Mouse (Mus musculus) bone marrow, adult 2 months (tissue): ENCODE measurements around the gene Napa.

ENCODE experiments used
- CTCF ChIP-seq: fragments of 200-500 bp; IDR thresholded peaks from 2 replicates; pipeline ENCODE4 v1.5.1; 2011; ENCODE audit warnings: low read length, control low read depth; ENCODE audit not compliant: control insufficient read depth, insufficient read depth
- POLR2A ChIP-seq: fragments of 200-500 bp; IDR thresholded peaks from 2 replicates; pipeline ENCODE4 v1.6.1; 2011; ENCODE audit warnings: low read depth, mild to moderate bottlenecking, control low read depth, low read length, borderline replicate concordance; ENCODE audit not compliant: control insufficient read depth

- no peak for TF ChIP-seq CTCF
- TF ChIP-seq POLR2A: no peak
These were observed 51.0 kb downstream of the Napa start for GRCm38 (mm10) chr7:16149241-16149640.
